Mouse (Mus musculus): ENCODE results near the gene Ybx2. TPM values are rescaled to one million over a fixed set of nuclear protein-coding genes. Genes with fewer than 3 reads are reported as not detected.

Ybx2 gene
- polyA plus RNA-seq, 1 experiment from 2014 or later = 6.2 TPM

GRCm38 (mm10) chr11:69904311-69904710, 31.3 kb upstream of the Ybx2 start:
- no peak overlapping the region for H3K4me3 ChIP-seq (replicated peaks)
- ATAC-seq (ENCODE audit: insufficient number of reproducible peaks, low FRiP score, low TSS enrichment, low read depth) = no peak
- WGBS = 97% methylated on average over 9 of the region's 9 CpGs
- no peaks in the 10 kb centered on the region for H3K9me3 ChIP-seq (replicated peaks)
- H3K4me1 ChIP-seq = peaks cover 22% of the 10 kb centered on the region
- H3K4me2 ChIP-seq (replicated peaks) = no peak overlapping the region
- H3K27ac ChIP-seq (replicated peaks) = no peak overlapping the region
- H3K9ac ChIP-seq = no peak overlapping the region
- peaks cover 55% of the 10 kb centered on the region for H3K36me3 ChIP-seq
- no peaks in the 10 kb centered on the region for H3K27me3 ChIP-seq

- H3K4me1 ChIP-seq = peaks cover 8% of the 10 kb centered on the region
Observed at GRCm38 (mm10) chr11:69908645-69909044, 27.0 kb upstream of the Ybx2 start.

GRCm38 (mm10) chr11:69909174-69909573, 26.4 kb upstream of the Ybx2 start:
- no peak for ATAC-seq (ENCODE audit: insufficient number of reproducible peaks, low FRiP score, low TSS enrichment, low read depth)
- WGBS = 86% methylated on average over 5 of the region's 5 CpGs
- H3K36me3 ChIP-seq = peaks cover 89% of the 10 kb centered on the region

More at GRCm38 (mm10) chr11:69908645-69909044, 27.0 kb upstream of the Ybx2 start:
- WGBS = 92% methylated on average over 11 of the region's 11 CpGs
- Histone ChIP-seq H3K9ac (no peak overlapping the region), H3K36me3 (peaks cover 95% of the 10 kb centered on the region), H3K27ac (replicated peaks) (no peak overlapping the region), H3K9me3 (replicated peaks) (no peaks in the 10 kb centered on the region), H3K4me3 (replicated peaks) (no peak overlapping the region), H3K27me3 (no peaks in the 10 kb centered on the region), H3K4me2 (replicated peaks) (no peak overlapping the region)
- no peak for ATAC-seq (ENCODE audit: insufficient number of reproducible peaks, low FRiP score, low TSS enrichment, low read depth)

GRCm38 (mm10) chr11:69910177-69910576, 25.4 kb upstream of the Ybx2 start:
- no peak for ATAC-seq (ENCODE audit: insufficient number of reproducible peaks, low FRiP score, low TSS enrichment, low read depth)
- H3K36me3 ChIP-seq = peaks cover 85% of the 10 kb centered on the region

More at GRCm38 (mm10) chr11:69909174-69909573, 26.4 kb upstream of the Ybx2 start:
- Histone ChIP-seq H3K27ac (replicated peaks) (no peak overlapping the region), H3K9me3 (replicated peaks) (no peaks in the 10 kb centered on the region), H3K27me3 (no peaks in the 10 kb centered on the region), H3K9ac (no peak overlapping the region), H3K4me2 (replicated peaks) (no peak overlapping the region), H3K4me1 (peaks cover 8% of the 10 kb centered on the region), H3K4me3 (replicated peaks) (no peak overlapping the region)

GRCm38 (mm10) chr11:69910781-69911560, 24.6 kb upstream of the Ybx2 start:
- Histone ChIP-seq H3K9ac (no peak overlapping the region), H3K27me3 (no peaks in the 10 kb centered on the region), H3K4me3 (replicated peaks) (no peak overlapping the region), H3K36me3 (peaks cover 85% of the 10 kb centered on the region), H3K27ac (replicated peaks) (no peak overlapping the region), H3K9me3 (replicated peaks) (no peaks in the 10 kb centered on the region), H3K4me2 (replicated peaks) (no peak overlapping the region), H3K4me1 (peaks cover 25% of the 10 kb centered on the region)
- ATAC-seq (ENCODE audit: insufficient number of reproducible peaks, low FRiP score, low TSS enrichment, low read depth) = no peak
- WGBS = 94% methylated on average over 17 of the region's 17 CpGs

More at GRCm38 (mm10) chr11:69910177-69910576, 25.4 kb upstream of the Ybx2 start:
- no peak overlapping the region for H3K4me3 ChIP-seq (replicated peaks)
- H3K4me1 ChIP-seq = peaks cover 17% of the 10 kb centered on the region
- H3K27me3 ChIP-seq = no peaks in the 10 kb centered on the region
- WGBS = 91% methylated on average over 8 of the region's 8 CpGs
- H3K4me2 ChIP-seq (replicated peaks) = no peak overlapping the region
- no peak overlapping the region for H3K27ac ChIP-seq (replicated peaks)
- H3K9me3 ChIP-seq (replicated peaks) = no peaks in the 10 kb centered on the region
- no peak overlapping the region for H3K9ac ChIP-seq

- Histone ChIP-seq H3K4me2 (replicated peaks) (no peak overlapping the region), H3K4me3 (replicated peaks) (no peak overlapping the region), H3K9me3 (replicated peaks) (no peaks in the 10 kb centered on the region), H3K36me3 (peaks cover 85% of the 10 kb centered on the region), H3K27me3 (no peaks in the 10 kb centered on the region), H3K27ac (replicated peaks) (no peak overlapping the region), H3K9ac (no peak overlapping the region), H3K4me1 (peaks cover 30% of the 10 kb centered on the region)
- WGBS = 82% methylated on average over 6 of the region's 6 CpGs
- ATAC-seq (ENCODE audit: insufficient number of reproducible peaks, low FRiP score, low TSS enrichment, low read depth) = no peak
Observed at GRCm38 (mm10) chr11:69911701-69912100, 23.9 kb upstream of the Ybx2 start.

- Histone ChIP-seq H3K4me1 (peaks cover 30% of the 10 kb centered on the region), H3K27me3 (no peaks in the 10 kb centered on the region), H3K4me3 (replicated peaks) (peak overlapping the region; percentile 75), H3K27ac (replicated peaks) (peak overlapping the region; percentile 92; the same call in 1 of the 2 replicates), H3K36me3 (peaks cover 85% of the 10 kb centered on the region), H3K9ac (0 out of 2 replicates have a peak overlapping the region, but pooled peaks have one; percentile 80), H3K9me3 (replicated peaks) (no peaks in the 10 kb centered on the region), H3K4me2 (replicated peaks) (peak overlapping the region; percentile 89)
- no peak for ATAC-seq (ENCODE audit: insufficient number of reproducible peaks, low FRiP score, low TSS enrichment, low read depth)
- 73% methylated on average over 15 of the region's 15 CpGs for WGBS
Observed at GRCm38 (mm10) chr11:69912716-69913530, 22.7 kb upstream of the Ybx2 start.

- ATAC-seq (ENCODE audit: insufficient number of reproducible peaks, low FRiP score, low TSS enrichment, low read depth) = peak; percentile 89
- peaks cover 37% of the 10 kb centered on the region for H3K4me1 ChIP-seq
- H3K27ac ChIP-seq (replicated peaks) = peak within 1 kb of the TSS; percentile 92
- no peaks in the 10 kb centered on the region for H3K27me3 ChIP-seq
- peaks cover 85% of the 10 kb centered on the region for H3K36me3 ChIP-seq
- H3K4me2 ChIP-seq (replicated peaks) = peak within 1 kb of the TSS; percentile 89
- H3K9ac ChIP-seq = peak within 1 kb of the TSS; percentile 80
- H3K4me3 ChIP-seq (replicated peaks) = peak within 1 kb of the TSS; percentile 75
- H3K9me3 ChIP-seq (replicated peaks) = no peaks in the 10 kb centered on the region
- WGBS = 1% methylated on average over 61 of the region's 61 CpGs
Observed at GRCm38 (mm10) chr11:69913554-69914371, 21.8 kb upstream of the Ybx2 start, which contains the start of gene Gps2. Gene Gps2, plus strand, starts transcription at chr11:69913888.

GRCm38 (mm10) chr11:69914372-69914764, 21.2 kb upstream of the Ybx2 start:
- peak overlapping the region; percentile 80 for H3K9ac ChIP-seq
- H3K4me2 ChIP-seq (replicated peaks) = peak overlapping the region; percentile 89
- 3% methylated on average over 17 of the region's 17 CpGs for WGBS
- peaks cover 43% of the 10 kb centered on the region for H3K4me1 ChIP-seq
- peak overlapping the region; percentile 75 for H3K4me3 ChIP-seq (replicated peaks)
- H3K27me3 ChIP-seq = no peaks in the 10 kb centered on the region
- H3K36me3 ChIP-seq = peaks cover 85% of the 10 kb centered on the region
- ATAC-seq (ENCODE audit: insufficient number of reproducible peaks, low FRiP score, low TSS enrichment, low read depth) = 0 out of 2 replicates have a peak, but pooled peaks have one; percentile 4
- no peaks in the 10 kb centered on the region for H3K9me3 ChIP-seq (replicated peaks)
- H3K27ac ChIP-seq (replicated peaks) = peak overlapping the region; percentile 92

- 27% methylated on average over 9 of the region's 9 CpGs for WGBS
- H3K4me3 ChIP-seq (replicated peaks) = peak overlapping the region; percentile 75
- no peak for ATAC-seq (ENCODE audit: insufficient number of reproducible peaks, low FRiP score, low TSS enrichment, low read depth)
- H3K9ac ChIP-seq = peak overlapping the region; percentile 80; the same call in 1 of the 2 replicates
- H3K4me2 ChIP-seq (replicated peaks) = peak overlapping the region; percentile 89
- peaks cover 46% of the 10 kb centered on the region for H3K4me1 ChIP-seq
- H3K27me3 ChIP-seq = no peaks in the 10 kb centered on the region
- no peaks in the 10 kb centered on the region for H3K9me3 ChIP-seq (replicated peaks)
- H3K36me3 ChIP-seq = peaks cover 79% of the 10 kb centered on the region
- H3K27ac ChIP-seq (replicated peaks) = 0 out of 2 replicates have a peak overlapping the region, but pooled peaks have one; percentile 92
Observed at GRCm38 (mm10) chr11:69914917-69915430, 20.6 kb upstream of the Ybx2 start.

Data from embryonic facial prominence, embryonic 15.5 days (tissue).